Mouse (Mus musculus): Measurements from ENCODE around the gene 6430531B16Rik.

6430531B16Rik gene

GRCm38 (mm10) chr7:139943674-139944281 is 34.8 kb downstream of the 6430531B16Rik start, which contains the start of gene Utf1:
TSS of gene Utf1 (plus strand) at chr7:139943789.
- CTCF ChIA-PET, result no interaction called here

GRCm38 (mm10) chr7:139940476-139941209 is 37.9 kb downstream of the 6430531B16Rik start:
- CTCF ChIA-PET, result interaction anchor here (0.5 kb wide), 1 partner anchor 26 kb away, joined by 3 read pairs; no protein-coding TSS in a partner anchor

- CTCF ChIA-PET, result no interaction called here
These were observed 40.7 kb downstream of the 6430531B16Rik start for GRCm38 (mm10) chr7:139937810-139938209.

GRCm38 (mm10) chr7:139937138-139937537 is 41.4 kb downstream of the 6430531B16Rik start:
- CTCF ChIA-PET, result no interaction called here

- CTCF ChIA-PET, result no interaction called here
These were observed 41.9 kb downstream of the 6430531B16Rik start for GRCm38 (mm10) chr7:139936705-139937104.

GRCm38 (mm10) chr7:139930732-139931131 is 47.8 kb downstream of the 6430531B16Rik start:
- CTCF ChIA-PET, result interaction anchor here (0.7 kb wide), 1 partner anchor 1079 kb away, joined by 4 read pairs; no protein-coding TSS in a partner anchor
